Mouse (Mus musculus) embryonic stem cell, embryonic (primary cell): ENCODE data around the gene Taar2.

ENCODE experiments used
- CTCF ChIA-PET, 4 experiments: fragments of 300-600 bp in 2 of 4; fragments of 350-600 bp in 2 of 4; sonication (Branson Sonifier 250); formaldehyde crosslinking; loops; one replicate each; lab custom pipeline; 2022; ENCODE audit warnings: inconsistent platforms in 2 of 4; lab: Charles Lee
- POLR2A ChIA-PET, 4 experiments: fragments of 300-600 bp in 2 of 4; fragments of 350-600 bp in 2 of 4; sonication (Branson Sonifier 250); formaldehyde crosslinking; loops; one replicate each; lab custom pipeline; 2022; ENCODE audit warnings: antibody characterized with exemption in 4 of 4, inconsistent platforms in 1 of 4; lab: Charles Lee

Gene Taar2

GRCm38 (mm10) chr10:23970656-23971165 lies 32.3 kb downstream of the Taar2 start, which contains the start of gene Taar5:
Gene Taar5, plus strand, starts transcription at chr10:23970706.
- POLR2A ChIA-PET: no interaction called here
- CTCF ChIA-PET: interaction anchor here in 2 of 4 experiments (1.0 kb wide), 2 partner anchors 9 kb away, joined by 5 read pairs; no protein-coding TSS in a partner anchor

GRCm38 (mm10) chr10:23971256-23971655 lies 32.9 kb downstream of the Taar2 start:
- CTCF ChIA-PET: interaction anchor here in 2 of 4 experiments (1.0 kb wide), 2 partner anchors 8 kb away, joined by 5 read pairs; no protein-coding TSS in a partner anchor
- POLR2A ChIA-PET: no interaction called here

DNA sequence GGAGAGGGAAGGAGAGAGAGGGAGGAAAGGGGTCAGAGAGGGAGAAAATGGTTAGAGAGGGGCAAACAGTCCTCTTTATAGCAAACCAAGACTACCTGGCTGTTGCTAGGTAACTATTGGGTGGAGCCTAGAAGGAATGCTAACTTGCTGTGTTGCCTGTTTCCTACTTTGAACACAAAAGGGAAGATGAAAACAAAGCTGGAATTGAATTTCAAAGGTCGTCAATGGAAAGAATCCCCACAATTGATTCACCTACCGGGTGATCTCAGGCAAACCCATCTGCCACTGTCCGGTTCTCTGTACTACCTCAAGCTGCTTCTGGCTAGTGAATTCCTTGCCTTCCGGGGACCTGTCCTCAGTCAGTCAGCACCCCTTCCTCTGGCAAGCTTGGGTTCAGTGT lies 39.6 kb downstream of the Taar2 start:
- ChIA-PET CTCF (interaction anchor here in 2 of 4 experiments (1.0 to 1.5 kb wide), 2 partner anchors 38 to 334 kb away, joined by 4 to 7 read pairs; no protein-coding TSS in a partner anchor), POLR2A (interaction anchor here in 2 of 4 experiments (0.7 to 1.8 kb wide), 5 partner anchors 62 to 320 kb away, joined by 3 to 4 read pairs (median 3); no protein-coding TSS in a partner anchor)

DNA sequence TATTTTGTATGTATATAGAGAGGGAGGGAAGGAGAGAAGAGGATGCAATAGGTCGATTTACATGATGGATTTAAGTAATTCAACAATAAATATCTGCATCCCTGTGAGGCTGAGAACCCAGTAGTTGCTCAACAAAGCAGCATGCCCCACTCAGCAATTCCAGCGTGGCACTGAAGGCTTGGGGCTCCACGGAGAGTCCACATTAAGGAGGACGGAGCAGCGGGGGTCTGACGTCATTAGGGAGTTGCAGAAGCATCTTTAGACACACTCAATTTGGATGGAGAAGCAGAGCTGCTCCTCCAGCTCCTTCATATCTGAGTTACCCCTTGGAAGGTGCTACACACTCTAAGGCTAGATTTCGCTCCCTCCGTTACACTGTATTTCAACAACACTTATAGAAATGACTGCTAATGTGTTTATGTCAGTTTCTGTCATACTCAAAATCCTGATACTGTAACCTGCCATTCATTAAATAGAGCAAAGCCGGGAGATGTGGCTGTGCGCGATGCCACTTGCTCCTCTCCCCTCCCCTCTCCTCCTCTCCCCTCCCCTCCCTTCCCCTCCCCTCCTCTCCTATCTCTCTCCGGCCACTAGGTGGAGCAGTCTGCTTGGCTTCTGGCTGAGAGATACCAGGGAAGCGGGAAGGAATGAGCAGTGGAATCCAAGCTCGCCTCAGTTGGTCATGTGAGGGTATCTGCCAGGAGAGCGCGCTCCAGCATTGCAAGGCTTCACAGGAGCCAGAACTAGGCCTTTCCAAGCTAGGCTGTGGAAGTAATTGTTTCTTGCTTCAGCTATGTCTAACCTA lies 40.7 kb downstream of the Taar2 start:
- POLR2A ChIA-PET: interaction anchor here (0.5 to 1.8 kb wide), 7 partner anchors 130 to 319 kb away, joined by 3 to 5 read pairs (median 3); no protein-coding TSS in a partner anchor

GRCm38 (mm10) chr10:23985546-23985945 lies 47.2 kb downstream of the Taar2 start, which contains the start of gene Taar6:
Gene Taar6, minus strand, starts transcription at chr10:23985646.
- ChIA-PET CTCF (interaction anchor here in 1 of 4 experiments (0.9 kb wide), 1 partner anchor 68 kb away, joined by 3 read pairs; no protein-coding TSS in a partner anchor), POLR2A (no interaction called here)

More for the DNA sequence above, 40.7 kb downstream of the Taar2 start:
- CTCF ChIA-PET: interaction anchor here (0.6 to 1.6 kb wide), 49 partner anchors 8 to 1323 kb away, joined by 3 to 21 read pairs (median 5); partner anchors contain the start of gene Taar5 (in 1 of the 4)

GRCm38 (mm10) chr10:23986419-23986818 lies 48.0 kb downstream of the Taar2 start:
- POLR2A ChIA-PET: no interaction called here
- CTCF ChIA-PET: no interaction called here
